Mouse (Mus musculus): ENCODE results near the gene 1700020N01Rik.

1700020N01Rik gene

GRCm38 (mm10) chr10:21592896-21593380 lies at the start of gene 1700020N01Rik:
Gene 1700020N01Rik (plus strand): TSS chr10:21593145.
- DNase-seq, result no peak

DNA sequence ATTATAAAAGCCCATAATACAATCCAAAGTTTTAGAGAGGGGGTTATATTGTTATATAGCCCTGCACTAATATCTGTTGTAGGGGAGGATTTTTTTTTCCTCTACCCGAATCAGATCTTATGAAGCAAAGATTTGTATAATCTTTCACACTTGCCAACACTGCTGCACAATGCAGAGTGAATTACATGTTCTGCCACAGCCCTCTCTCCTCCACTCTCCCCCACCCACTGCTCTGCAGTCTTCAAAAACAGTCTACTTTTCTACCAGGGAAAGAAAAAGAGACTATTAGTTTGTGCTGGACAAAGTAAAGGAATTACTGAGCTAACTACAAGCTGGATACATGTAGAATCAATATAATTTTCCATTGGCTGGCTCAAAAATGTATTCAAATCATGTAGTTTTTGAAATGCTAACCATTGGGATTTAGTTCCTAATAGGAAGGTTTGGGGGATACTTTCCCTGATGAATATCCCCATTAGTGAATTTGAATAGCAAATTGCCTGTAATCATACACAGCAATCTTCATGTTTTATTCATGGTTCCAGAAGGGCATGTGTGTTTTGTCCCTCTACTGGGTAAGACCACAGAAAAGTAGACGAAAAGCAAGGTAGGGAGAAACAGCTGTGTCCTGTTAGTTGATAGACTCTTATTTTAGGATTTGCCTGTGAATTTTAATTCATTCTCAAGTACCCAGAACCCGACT lies 49.2 kb upstream of the 1700020N01Rik start:
- DNase-seq, result no peak

GRCm38 (mm10) chr10:21544721-21545120 lies 48.2 kb upstream of the 1700020N01Rik start:
- DNase-seq, result no peak

GRCm38 (mm10) chr10:21545446-21545845 lies 47.5 kb upstream of the 1700020N01Rik start:
- peak in 1 of 2 experiments; percentile 46 for DNase-seq

DNA sequence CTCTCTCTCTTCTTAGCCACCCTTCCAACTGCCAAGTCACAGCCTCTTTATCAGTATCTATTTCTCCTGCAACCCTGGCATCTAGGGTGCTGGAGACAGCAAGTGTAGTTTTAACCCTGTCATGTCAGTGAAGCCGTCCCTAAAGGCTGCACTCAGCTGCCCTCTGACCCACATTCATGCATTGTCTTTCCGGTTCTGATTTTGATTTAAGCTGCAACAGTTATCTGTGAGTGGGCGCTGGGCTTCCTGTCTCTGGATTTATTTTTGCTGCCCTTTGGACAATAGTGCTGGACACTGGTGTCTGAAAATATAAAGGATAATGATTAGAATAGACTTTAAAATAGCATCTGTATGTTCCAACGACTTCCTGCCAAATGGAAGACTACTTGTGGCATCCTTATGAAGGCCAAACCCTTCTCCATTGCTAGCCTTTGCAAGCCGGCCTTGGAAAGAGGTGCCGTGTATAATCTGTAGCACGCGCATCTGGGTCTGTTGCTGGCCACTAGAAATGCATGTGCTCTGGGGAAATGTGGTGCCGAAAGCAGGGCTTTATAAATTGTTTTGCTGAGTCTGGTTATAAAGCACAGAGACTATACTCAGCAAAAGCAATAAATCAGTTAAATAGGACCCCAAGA lies 44.0 kb upstream of the 1700020N01Rik start:
- DNase-seq, result no peak

GRCm38 (mm10) chr10:21552967-21553682 lies 39.8 kb upstream of the 1700020N01Rik start:
- DNase-seq, result no peak

GRCm38 (mm10) chr10:21553683-21554035 lies 39.3 kb upstream of the 1700020N01Rik start:
- no peak for DNase-seq

GRCm38 (mm10) chr10:21554896-21555580 lies 37.9 kb upstream of the 1700020N01Rik start:
- no peak for DNase-seq

GRCm38 (mm10) chr10:21559769-21560168 lies 33.2 kb upstream of the 1700020N01Rik start:
- DNase-seq, result peak; percentile 52 to 68

DNA sequence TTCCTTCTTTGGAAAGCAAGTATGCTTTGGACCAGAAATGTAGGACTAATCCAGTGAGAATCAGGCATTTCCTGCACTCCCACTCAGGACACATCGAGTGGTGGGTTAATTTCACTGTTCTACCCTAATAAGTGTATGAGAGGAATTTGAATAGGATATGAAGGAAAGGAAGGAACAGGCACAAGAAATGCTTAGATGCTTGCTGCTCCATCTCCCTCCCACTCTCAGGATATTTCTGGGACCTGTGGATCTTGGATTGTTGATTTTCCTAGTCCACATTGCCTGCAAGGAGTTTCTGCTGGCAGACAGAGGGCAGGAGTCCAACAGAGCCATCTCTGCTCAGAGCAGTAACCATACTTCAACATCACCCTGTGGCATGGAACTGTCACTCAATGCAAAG lies 31.8 kb upstream of the 1700020N01Rik start:
- DNase-seq, result no peak

DNA sequence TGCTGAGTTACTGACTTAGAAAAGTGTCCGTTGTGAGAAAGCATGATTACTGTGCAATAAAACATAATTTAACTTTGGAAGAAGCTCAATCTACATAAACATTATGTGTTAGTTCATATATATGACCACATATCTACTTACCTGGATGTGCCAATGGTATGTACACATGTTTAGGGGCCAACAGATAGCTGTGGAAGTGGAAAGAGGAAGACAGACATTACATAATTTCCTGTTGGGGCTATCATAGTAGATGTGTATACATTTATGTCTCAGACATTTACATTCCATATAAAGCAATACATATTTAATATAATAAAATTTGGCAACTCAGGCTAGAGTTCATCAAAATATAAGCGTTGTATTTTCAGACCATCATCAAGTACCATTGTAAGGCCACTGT lies 29.5 kb upstream of the 1700020N01Rik start:
- DNase-seq, result no peak

DNA sequence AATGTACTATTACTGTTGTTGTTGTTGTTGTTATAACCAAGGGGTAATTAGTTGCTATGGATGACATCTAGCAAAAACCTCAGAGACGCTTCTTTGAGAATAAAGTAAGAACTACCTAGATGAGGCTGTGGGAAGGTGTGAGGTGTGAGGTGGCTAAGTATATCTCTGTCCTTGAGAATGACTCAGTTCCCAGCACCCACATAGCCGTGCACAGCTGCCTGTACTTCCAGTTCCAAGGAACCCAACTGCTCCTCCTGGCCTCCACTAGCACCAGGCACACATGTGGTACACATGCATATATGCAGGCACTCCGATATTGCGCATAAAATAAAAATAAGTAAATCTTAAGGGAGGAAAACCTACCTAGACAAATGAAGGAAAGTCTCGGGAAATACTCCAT lies 28.8 kb upstream of the 1700020N01Rik start:
- no peak for DNase-seq

GRCm38 (mm10) chr10:21566074-21566473 lies 26.9 kb upstream of the 1700020N01Rik start:
- no peak for DNase-seq

DNA sequence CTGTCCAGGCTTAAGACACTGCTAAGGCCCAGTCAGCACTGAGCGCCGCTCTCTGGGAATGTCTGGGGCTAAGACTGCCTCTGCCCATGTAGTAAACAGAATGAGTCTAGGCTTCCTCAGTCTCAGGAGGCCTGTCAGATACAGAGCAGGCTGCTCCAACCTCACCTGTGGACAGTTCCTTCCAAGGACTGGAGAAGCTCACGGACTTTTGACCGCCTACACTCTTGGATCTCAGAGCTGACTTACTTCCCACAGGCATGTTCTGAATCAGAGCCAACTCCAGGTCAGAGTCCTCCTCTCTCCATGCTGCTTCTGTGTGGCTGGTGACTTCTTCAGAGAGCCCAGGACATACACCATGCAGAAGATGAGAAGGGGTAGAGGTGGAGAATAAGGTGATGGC lies 21.3 kb upstream of the 1700020N01Rik start:
- DNase-seq, result peak in 1 of 2 experiments; percentile 46

DNA sequence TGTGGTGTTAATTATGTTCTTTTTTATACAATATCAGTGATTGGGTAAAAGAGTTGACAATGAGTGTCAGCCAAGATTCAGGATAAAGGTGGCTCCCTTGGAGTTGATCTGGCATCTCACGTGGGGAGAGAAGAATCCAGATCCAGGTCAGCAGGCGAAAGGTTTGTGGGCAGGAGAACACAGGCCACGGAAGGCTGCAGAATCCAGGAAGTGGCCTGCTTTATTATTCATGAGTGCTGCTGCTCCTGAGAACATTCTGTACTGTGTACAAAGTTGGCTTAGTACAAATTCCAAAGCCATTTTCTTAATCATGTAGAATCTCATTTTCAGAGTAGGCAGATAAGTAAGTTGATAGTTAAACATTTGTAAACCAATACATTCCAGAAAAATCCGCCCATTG lies 19.2 kb upstream of the 1700020N01Rik start:
- peak in 1 of 2 experiments; percentile 24 for DNase-seq

DNA sequence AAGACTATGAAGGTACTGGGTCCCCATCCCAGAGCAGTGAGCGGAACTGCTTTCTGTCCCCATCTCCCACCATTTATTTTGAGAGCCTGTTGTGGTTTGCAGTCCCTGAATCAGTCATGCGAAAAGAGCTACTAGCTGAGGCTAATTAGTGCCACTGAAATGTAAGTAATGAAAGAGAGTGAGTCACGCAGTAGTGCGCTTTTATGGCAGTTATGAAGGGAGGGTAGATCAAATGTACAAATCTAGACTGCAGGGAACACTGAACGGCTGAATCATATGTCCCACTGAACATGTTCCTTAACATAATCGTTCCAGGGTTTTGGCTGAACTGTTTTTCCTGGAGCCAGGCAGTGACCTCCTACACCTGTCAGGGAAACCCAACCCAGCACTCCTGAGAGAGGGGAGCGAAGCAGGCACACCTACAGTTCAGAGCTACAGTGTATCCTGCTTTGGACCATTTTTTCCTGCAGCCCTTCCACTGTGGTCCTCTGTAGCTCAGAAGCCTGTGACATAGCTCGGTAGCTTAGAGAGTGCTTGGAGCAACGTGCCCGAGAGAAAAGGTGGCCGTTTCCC lies 17.1 kb upstream of the 1700020N01Rik start:
- DNase-seq, result no peak

DNA sequence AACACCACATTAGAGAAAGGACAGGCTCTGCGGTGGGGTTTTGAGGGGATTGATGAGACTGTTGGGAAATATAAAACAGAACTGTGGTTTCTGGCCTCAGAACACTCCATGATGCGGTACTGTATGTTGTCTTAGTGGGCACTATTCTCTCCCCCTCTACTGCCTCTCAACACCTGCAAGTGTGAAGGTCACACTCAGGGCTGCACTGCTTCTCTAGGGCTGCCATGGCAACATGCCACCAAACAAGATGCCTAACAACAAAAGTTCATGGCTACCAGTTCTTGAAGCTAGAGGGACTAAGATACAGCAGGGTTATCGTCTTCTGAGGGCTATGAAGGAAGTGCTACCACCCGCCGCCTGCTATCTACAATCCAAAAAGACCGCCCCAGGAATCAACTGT lies 15.1 kb upstream of the 1700020N01Rik start:
- no peak for DNase-seq

- no peak for DNase-seq
These were observed 11.4 kb upstream of the 1700020N01Rik start for GRCm38 (mm10) chr10:21581546-21581945.

DNA sequence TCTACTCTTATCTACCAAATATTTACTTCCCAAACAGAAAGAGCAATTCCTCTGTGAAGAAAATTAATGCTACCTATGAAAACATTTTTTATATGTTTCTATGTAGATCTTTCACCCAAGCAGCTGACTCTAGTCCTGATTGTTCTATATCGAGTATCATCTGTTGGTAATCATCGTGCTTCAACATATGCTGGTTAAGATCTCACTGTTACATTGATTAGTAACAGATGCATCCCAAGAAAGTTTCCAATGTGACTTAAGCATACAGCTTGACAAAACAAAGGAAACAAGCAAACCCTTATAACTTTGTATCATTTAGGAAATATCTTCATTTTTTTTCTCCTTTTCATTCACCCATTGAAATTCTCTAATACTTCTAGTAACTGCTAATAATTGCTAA lies 5.9 kb upstream of the 1700020N01Rik start:
- no peak for DNase-seq

DNA sequence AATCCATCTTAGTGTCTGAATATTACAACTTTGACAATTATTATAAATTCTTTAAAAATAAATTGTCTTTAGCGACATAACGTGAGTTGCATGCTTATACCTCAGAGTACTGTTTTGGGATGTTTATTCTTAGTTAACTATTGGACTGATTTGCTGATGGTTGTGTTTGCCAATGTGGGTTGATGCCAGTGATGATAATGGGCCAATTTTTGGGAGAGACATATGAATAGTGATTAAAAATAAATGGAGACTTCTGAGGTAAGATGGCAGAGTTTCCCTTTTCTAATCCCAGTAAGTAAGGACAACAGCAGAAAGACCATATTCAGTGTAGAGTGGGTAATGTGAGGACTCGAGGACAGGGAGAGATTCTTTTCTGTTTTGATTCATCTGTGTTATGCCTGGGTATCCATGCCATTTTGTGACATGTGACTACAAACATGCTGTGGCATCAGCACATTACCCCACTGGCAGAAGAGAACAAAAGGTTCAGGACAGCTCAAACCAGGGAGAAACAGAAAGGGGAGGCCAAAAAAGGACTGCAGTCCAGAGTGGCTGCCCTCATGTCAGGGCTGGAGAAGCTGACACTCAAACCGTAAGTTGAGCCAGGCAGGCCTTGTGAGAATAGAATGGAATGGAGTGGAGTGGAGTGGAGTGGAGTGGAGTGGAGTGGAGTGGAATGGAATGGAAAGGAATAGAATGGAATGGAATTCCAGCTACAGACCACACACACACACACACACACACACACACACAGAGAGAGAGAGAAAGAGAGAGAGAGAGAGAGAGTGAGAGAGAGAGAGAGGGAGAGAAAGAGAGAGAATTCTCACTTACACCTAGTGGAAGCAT lies 4.7 kb upstream of the 1700020N01Rik start:
- no peak for DNase-seq

GRCm38 (mm10) chr10:21600931-21601330 lies 8.0 kb downstream of the 1700020N01Rik start:
- peak; percentile 76 to 79 for DNase-seq

DNA sequence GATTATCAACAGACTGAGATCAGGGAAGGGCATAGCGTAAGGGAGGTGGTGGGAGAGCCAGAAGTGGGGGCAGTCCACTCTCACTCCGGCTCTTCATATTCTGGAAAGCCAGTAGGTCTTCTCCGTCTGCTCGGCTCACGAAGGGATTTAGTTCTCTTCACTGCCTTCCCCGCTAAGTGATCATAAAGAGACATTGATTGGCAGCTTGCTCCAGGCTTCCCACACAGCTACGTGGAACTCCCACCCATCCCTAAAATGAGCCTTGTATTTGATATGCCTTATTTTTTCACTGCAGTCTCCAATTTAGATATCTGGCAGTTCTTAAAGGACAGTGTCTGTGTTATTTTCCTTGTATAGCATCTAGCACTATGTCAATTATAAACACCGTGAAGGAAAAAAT lies 11.5 kb downstream of the 1700020N01Rik start:
- DNase-seq, result no peak

Measured in kidney, postnatal 4 days (tissue).